Mouse (Mus musculus): ENCODE measurements around the gene Cuedc2.

Cuedc2 gene

DNA sequence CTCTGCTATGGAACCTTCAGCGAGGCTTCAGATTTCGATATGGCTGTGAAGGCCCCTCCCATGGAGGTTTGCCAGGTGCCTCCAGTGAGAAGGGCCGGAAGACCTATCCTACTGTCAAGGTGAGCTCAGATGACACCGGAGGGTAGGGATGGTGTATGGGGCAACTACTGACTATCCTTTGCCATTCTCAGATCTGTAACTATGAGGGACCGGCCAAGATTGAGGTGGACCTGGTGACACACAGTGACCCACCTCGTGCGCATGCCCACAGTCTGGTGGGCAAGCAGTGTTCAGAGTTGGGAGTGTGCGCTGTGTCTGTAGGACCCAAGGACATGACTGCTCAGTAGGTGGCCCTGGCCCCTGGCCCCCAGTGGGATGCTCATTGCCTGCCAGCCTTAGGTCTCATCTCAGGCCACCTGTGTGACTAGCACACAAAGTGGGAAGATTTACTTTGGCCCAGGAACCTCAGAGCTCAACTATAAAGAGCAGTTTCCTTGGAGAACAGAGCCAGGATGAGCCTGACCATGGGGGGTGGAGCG, 31.7 kb downstream of the Cuedc2 start:
- no peak for DNase-seq (ENCODE audit: low read depth, low spot score)

DNA sequence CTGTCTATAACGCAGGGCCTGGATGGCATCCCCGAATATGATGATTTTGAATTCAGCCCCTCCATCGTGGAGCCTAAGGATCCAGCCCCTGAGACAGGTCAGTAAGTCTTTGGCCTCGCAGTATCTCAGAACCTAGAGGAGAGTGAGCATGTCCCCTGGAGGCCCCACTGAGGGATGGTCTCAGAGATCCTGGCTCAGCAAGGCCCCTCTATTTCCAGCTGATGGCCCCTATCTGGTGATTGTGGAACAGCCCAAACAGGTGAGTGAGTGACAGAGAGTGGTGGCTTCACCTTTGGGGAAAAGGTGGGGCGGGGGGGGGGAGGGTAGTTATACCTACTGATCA, 32.3 kb downstream of the Cuedc2 start:
- no peak for DNase-seq (ENCODE audit: low read depth, low spot score)

DNA sequence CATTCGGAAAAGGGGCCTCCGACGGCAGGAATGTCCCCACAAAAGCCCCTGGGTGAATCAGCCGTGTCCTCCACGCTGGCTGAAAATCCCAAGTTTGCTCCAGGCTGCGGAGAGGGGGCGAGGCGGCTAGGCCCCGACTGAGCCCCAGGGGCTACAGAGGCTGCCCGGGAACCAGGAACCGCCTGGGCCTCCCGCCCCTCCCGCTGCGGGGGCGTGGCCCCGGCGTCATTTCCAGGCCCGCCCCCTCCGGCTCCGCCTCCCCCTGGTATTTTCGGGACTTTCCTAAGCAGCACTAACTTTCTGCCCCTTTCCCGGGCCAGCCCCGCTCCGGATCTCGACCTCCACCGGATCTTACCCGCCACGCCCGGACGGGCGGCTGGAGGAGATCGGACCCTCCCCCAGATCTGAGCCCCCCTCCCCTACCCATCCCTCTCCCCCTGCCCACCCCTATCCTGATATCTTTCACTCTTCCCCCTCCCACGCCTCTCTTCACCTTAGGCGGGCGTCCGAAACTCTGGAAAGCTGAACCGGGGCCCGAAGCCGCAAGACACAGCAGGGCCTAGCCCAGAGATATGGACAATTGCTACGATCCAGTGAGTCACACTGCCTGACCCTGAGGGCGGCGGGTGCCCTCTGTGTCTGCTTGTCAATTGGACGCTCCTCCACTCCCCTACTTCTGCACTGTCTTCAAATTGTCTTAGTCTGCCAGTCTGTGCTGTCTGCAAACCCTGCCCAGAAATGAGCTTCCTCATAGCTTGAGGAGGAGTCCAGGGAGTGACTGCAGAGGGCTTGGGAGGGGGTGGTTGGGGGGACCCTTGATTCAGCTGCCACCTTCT, 32.9 kb downstream of the Cuedc2 start:
- DNase-seq (ENCODE audit: low read depth, low spot score) = peak; percentile 65

DNA sequence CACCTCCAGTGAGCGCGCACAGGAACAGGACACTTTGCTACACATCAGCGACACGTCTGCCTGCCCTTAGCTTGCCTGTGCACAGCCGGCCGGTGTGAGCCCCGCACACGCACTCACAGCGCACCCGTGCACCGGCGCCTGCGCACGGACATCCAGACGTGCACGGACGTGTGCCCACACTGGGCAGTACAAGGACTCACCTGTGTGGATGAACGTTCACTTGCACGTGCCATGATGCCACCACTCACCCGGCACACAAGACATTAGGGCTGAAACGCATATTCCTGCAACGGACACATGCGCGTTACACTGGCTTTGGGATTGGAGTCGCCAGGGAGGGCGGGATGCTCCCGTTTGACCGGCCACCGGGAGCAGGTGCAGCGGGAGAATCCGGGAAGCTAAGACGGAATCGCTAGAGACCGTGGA, 33.6 kb downstream of the Cuedc2 start:
- DNase-seq (ENCODE audit: low read depth, low spot score) = no peak

DNA sequence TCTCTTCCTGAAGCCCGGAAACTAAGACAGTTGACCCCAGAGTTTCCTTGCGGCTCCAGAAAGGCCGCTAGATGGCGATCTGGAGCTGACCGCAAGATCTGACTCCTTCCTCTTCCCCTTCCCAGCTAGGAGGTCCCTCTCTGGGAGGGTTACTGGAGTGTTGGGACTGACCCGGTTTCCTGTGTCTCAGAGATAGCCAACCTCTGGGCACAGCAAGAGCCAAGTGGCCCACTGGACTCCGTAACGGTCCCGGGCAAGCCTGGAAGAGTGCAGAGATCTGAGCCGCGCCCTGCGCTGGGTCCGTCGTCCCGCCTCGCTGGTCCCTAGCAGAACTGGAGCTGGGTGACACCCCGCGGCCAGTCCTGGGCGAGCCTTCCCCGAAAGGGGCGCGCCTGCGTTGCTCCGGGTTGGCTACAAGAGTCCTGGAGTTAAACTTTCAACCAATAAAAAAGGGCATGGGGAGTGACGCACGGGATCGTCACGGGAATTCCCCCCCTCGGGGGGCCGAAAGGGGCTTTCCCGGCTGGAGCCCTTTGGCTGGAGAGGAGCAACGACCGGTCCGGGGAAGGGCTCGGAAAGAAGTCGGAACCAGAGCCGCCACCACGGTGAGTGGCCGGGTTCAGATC, 34.2 kb downstream of the Cuedc2 start, which contains the start of gene Nfkb2:
TSS of gene Nfkb2 (plus strand) at position 105 of the 626 bp plus-strand sequence.
- DNase-seq (ENCODE audit: low read depth, low spot score) = peak; percentile 90

DNA sequence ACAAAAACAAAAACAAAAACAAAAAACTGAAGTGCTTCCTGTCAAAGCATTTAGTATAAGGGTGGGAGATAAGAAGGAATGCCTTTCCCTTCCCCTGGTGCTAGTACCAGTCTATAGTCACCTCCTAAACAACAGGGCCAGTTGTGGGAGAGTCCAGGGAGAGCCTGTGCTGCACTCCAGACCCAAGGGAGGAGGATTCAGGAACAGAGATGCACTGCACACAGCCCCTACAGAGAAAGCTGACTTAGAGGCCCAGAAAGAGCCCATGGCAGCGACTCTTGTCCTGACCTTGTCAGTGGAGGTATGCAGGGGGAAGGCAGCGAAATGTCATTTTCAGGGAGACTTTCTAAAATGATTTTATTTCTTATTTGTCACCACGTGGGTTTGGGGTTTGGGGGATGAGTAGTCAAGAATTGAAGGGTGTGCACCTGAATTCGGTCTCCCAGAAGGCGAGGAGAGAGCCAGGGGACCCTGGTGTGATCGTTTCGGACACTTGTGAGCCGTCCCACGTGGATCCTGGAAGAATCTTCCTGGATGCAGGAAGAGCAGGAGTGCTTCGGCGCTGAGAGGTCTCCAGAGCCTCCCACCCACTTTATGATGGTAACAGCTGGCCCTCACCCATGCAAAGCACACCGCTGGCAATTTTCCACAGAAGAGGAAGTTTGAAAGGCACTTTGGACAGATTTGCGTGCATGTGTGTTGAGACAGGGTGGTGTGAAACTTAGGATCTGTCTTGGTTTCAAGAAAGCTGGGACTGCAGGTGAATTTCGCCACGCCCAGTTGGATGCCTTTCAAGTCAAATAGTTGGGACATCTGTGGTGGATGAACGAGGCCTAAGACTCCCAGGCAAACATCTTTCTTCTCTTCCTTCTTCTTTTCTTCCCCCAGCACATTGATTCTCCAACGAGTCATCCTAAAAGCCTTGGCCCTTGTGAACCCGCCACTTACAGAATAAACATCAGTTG, 35.0 kb downstream of the Cuedc2 start:
- no peak for DNase-seq (ENCODE audit: low read depth, low spot score)

DNA sequence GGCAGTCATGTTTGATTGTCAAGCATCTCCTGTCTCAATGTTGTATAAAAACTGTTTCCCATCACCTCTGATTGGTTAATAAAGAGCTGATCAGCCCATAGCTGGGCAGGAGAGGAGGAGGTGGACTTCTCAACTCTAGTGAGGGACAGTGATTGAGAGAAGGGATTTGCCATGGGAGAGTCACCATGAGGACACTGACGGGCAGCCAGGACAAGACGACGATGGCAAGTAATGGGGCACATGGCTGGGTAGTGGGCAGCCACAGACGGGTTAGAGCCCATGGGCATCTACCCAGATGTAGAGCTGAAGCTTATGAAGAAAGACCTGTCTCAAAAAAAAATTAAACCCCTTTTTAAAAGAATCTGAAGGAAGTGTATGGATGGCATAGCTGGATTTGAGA, 36.0 kb downstream of the Cuedc2 start:
- no peak for DNase-seq (ENCODE audit: low read depth, low spot score)

DNA sequence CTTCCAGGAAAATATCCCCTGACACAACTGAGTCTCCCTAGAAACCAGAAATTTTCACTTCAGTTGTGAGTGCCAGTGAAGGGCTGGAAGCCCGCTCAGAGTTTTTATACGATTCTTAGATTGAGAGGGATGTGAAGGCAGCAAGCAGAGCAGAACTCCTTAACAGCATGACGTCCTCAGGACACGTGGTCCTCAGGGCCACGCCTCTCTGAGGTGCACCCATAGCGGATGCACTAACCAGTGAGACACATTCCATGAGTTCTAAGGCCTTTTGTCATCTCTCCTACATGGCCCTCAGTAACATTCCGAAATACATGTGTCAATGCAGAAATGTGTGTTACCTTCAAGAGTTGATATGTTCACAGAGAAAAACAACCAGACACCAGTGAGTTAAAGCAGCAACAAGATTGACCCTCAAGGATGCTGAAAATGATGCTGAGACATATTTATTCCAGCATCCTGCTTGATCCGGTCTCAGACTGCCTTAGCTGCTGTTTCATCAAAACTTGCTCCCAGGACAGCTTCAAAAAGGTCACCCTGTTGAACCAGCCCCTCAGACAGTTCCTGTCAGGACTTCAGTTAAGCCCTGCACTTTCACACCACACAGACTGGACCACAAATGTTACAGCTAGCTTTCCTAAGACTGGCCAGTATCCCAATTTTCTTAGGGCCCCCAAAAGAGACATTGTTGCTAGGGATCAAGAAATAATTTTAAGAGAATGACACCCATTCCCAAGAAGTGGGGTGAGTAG, 38.0 kb downstream of the Cuedc2 start:
- DNase-seq (ENCODE audit: low read depth, low spot score) = no peak

DNA sequence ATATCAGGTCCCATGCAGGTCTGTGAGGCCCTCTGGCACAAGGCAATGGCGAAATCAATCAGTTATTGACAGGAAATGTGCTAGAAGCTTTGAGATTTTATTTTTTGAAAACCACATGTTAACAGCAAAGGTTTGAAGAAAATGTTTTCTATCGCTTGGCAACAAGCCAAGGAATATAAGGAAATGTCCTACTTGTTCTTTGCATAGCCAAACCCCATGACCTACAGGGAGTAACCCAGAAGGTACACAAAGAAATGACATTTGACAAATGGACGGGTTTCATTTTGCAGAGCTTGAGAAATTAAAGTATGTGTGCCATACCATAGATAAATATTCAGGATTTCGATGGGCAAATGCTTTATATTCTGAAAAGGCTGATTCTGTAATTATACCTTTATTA, 41.6 kb downstream of the Cuedc2 start:
- DNase-seq (ENCODE audit: low read depth, low spot score) = no peak

DNA sequence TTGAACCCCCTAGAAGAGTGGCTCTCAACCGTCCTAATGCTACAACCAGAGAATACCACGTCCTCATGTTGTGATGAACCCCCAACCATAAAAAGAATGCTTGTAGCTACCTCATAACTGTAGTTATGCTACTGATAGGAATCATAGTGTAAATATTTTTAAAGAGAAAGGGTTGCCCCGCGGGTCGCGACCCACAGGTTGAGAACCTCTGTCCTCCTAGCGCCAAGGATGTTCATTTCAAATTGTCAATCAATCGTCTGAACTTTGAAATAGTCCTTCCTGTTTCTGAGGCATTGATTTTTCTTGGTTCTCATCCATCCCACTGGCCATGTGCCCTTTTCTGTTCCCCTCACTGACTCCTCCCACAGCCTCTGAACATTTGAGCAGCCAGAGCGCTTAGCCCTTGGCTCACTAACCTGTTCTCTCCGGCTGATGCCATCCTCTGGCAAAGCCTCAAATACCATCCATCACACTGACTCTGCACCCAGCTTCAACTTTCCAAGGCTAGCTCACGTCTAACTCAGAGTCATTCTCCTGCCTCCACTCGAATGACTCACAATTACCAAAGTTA, 47.9 kb downstream of the Cuedc2 start:
- no peak for DNase-seq (ENCODE audit: low read depth, low spot score)

DNA sequence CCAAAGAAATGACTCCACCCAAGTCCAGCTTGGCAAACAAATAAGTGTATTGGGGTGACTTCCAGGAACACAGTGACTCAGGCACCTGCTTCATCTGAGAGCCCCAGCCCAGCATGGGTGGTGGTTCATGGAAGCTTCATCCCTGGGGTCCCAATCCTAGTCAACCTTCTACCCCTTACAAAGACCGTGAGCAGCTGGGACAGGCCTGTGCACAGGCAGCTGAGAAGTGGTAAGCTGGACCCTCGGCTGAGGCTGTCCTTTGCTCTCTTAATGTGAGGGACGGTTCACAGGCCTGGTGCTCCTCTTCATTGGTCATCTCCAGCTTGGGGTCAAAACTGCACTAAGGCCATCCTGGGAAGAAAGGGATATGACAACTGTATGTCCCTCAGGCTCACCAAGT, 50.9 kb downstream of the Cuedc2 start:
- DNase-seq (ENCODE audit: low read depth, low spot score) = no peak

DNA sequence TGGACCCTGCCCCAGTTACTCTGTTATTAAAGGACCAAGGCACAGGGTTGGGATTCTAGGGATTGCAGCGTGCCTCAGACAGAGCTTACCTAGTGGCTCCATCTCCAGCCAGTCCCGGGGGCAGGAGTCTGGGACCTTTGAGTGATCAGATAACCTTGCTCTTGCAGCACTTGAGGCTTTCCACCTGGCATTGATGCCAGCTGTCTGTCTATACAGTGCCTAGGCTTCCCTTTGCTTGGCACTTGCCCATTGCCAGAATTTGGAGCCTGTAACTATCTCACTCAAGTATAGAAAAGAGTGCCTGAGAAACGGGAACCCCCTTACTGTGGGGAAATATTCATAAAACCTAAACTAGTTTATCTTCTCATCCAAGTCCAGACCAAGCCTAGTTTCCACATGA, 51.6 kb downstream of the Cuedc2 start:
- DNase-seq (ENCODE audit: low read depth, low spot score) = no peak

DNA sequence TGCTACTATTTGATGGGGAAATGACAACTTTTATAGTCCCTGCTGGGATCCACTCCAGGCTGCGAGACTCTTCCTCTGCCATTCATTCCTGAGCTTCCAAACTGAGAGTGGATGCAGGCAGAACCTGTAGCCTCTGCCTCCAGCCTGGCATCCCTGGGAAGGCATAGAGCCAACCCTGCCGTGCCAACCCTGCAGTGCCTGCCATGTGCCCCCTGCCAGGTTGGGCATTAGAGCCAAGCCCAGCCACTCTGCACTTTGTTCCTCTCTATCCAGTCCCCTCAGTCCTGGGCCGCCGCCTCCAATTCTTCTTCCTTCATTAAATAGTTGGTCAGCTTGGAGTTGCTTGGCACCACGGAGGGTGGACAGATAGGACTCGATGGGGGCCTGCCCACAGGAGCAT, 52.5 kb downstream of the Cuedc2 start:
- peak; percentile 84 for DNase-seq (ENCODE audit: low read depth, low spot score)

DNA sequence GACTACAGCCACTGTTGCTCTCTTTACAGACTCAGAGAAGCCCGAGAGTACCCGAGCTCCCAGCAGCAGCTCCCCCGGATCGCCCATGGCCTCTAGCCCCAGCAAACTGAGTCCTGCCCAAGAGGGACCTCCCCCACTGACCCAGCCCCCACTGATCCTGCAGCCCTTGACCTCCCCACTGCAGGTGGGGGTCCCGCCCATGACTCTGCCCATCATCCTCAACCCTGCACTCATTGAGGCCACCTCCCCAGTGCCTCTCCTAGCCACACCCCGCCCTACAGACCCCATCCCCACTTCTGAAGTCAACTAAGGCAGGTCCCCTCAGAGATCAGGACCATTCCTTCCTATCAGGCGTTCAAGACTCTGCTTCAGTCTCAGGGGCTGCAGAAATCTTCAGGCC, 52.9 kb downstream of the Cuedc2 start:
- DNase-seq (ENCODE audit: low read depth, low spot score) = no peak

DNA sequence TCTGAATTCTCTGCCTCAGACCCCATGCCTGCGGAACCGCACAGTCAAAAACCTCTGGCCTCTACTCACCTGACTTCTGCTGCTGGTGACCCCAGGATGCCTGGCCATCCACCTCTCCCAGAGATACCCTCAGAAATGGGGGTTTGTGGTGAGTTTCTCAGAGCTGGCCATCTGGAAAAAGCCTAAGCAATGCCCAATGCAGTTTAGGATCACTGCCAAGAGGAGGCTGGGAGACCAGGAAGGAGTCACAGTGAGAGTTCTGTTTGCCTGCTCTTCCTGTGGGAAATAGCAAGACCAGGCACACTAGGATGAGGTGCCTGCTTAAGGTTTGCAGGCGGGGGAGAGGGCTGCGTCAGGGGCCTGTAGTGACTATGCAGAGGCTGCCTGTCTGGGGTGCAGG, 53.8 kb downstream of the Cuedc2 start:
- peak; percentile 53 for DNase-seq (ENCODE audit: low read depth, low spot score)

DNA sequence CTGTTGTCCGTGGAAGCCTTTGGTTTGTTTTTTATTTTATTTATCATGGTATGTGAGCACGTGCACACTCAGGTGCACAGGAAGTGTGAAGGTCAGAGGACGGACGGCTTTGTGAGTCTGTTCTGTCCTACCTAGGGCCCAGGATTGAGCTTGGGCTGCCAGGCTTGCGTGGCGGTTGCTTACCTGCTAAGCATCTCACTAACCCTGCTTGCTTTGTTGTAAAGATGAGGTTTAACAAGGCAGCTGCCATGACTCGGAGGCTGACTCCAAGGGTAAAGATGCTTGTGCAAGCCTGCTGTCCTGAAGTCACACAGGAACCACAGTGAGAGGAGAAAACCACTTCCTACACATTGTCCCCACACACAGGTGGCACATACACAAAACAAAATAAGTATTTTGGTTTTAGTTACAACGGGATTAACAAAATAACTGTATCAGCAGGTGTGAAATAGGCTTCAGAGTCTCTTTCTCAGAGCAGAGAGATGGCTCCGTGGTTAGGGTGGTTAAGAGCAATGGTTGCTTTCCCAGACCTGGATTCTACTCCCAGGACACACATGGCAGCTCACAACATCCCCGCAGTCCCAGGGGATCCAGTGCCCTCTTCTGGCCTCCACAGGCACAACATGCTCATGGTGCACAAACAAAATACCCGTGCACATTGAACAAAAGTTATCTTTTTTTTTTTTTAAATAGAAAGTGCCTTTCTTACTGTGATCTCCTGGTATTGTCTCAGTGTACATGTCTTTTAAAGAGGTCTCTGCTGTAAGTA, 56.2 kb downstream of the Cuedc2 start:
- DNase-seq (ENCODE audit: low read depth, low spot score) = no peak

Measured in brain, adult 2 months (tissue).